Mouse (Mus musculus): ENCODE data around the gene Ripor1.

Ripor1 gene

GRCm38 (mm10) chr8:105606189-105607023, 1.4 kb downstream of the Ripor1 start:
- DNase-seq: peak; percentile 78 to 87

- DNase-seq: peak in 1 of 2 experiments; percentile 68
Observed at GRCm38 (mm10) chr8:105607062-105607461, 2.0 kb downstream of the Ripor1 start.

- peak in 1 of 2 experiments; percentile 60 for DNase-seq
Observed at GRCm38 (mm10) chr8:105607684-105608083, 2.6 kb downstream of the Ripor1 start.

- DNase-seq: no peak
Observed at GRCm38 (mm10) chr8:105609355-105609754, 4.3 kb downstream of the Ripor1 start.

GRCm38 (mm10) chr8:105609771-105610170, 4.7 kb downstream of the Ripor1 start:
- DNase-seq: no peak

- DNase-seq: no peak
Observed at GRCm38 (mm10) chr8:105611836-105612235, 6.8 kb downstream of the Ripor1 start.

- peak in 1 of 2 experiments; percentile 51 for DNase-seq
Observed at GRCm38 (mm10) chr8:105613037-105613436, 8.0 kb downstream of the Ripor1 start.

- peak; percentile 71 to 73 for DNase-seq
Observed at GRCm38 (mm10) chr8:105613830-105614511, 8.9 kb downstream of the Ripor1 start.

- no peak for DNase-seq
Observed at GRCm38 (mm10) chr8:105615942-105616341, 10.9 kb downstream of the Ripor1 start.

- DNase-seq: no peak
Observed at GRCm38 (mm10) chr8:105617451-105618278, 12.6 kb downstream of the Ripor1 start.

- no peak for DNase-seq
Observed at GRCm38 (mm10) chr8:105618279-105618634, 13.2 kb downstream of the Ripor1 start.

- DNase-seq: no peak
Observed at GRCm38 (mm10) chr8:105618892-105619591, 14.0 kb downstream of the Ripor1 start.

GRCm38 (mm10) chr8:105620211-105620610, 15.2 kb downstream of the Ripor1 start:
- no peak for DNase-seq

- DNase-seq: no peak
Observed at GRCm38 (mm10) chr8:105620946-105621720, 16.1 kb downstream of the Ripor1 start.

- DNase-seq: no peak
Observed at GRCm38 (mm10) chr8:105621841-105622240, 16.8 kb downstream of the Ripor1 start.

- DNase-seq: peak; percentile 93 to 97
Observed at GRCm38 (mm10) chr8:105622421-105622920, 17.4 kb downstream of the Ripor1 start.

- no peak for DNase-seq
Observed at GRCm38 (mm10) chr8:105623118-105623517, 18.1 kb downstream of the Ripor1 start.

GRCm38 (mm10) chr8:105623679-105624245, 18.7 kb downstream of the Ripor1 start:
- DNase-seq: no peak

- DNase-seq: no peak
Observed at GRCm38 (mm10) chr8:105624401-105624800, 19.3 kb downstream of the Ripor1 start.

- no peak for DNase-seq
Observed at GRCm38 (mm10) chr8:105624831-105625230, 19.8 kb downstream of the Ripor1 start.

- DNase-seq: no peak
Observed at GRCm38 (mm10) chr8:105626086-105626485, 21.0 kb downstream of the Ripor1 start.

All from kidney, adult 8-10 months (tissue).